Mouse (Mus musculus): ENCODE data around the gene Adipoq.

Gene Adipoq

DNA sequence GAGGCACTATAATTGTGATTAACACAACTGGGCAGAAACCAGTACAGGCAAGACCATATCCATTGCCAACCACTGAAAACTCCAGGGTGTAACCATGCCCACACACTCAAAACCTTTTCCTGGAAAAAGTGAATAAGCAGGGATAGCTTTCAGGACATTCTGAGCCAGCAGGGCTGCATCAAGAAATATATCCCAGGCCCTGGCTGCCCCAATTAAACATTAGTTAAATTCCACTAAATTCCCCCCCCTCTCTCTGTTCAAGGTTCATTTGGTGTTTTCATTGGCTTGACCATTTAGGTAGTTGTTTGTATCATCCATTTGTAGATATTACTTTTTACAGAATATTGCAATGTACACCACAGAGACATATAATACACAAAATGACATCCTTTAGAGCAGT lies 50.0 kb downstream of the Adipoq start:
- DNase-seq (ENCODE audit: low read depth in 1 of 2, low spot score in 2 of 2) = no peak

DNA sequence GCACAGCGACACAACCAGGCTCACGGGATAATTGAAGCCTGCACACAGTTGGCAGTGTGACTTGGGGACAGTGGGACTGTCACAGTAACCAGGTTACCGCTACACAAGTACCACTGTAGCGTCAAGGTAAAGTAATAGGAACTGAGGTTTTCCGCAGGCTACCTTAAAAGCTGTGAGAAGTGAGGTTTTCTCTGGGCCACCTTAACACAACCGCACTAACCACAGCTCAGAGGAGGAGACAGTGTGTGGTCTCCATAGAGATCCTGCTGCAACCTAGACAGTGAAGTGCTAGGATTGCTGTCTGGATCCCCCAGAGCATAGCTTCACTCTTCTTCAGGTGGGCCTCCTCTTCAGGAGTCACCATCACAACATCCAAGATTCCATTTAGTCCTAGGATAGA lies 50.5 kb downstream of the Adipoq start:
- no peak for DNase-seq (ENCODE audit: low read depth in 1 of 2, low spot score in 2 of 2)

DNA sequence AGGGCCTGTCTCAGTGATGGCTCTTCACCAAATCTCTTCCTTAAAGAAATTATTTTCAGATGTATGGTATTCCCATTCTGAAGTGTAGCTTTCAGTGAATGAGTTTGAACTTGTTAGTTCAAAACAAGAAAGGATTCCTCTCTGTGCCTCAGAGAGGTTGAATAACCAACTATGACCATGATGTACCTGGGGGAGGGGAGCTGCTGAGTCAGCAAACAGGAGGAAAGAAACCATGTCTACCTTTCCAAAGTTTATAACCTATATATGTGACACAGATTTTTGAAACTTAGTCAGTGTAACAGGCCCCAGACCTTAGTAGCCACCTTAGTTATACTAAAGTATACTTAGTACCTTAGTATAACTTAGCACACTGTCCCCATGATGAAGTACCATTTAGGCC lies 55.2 kb downstream of the Adipoq start:
- DNase-seq (ENCODE audit: low read depth in 1 of 2, low spot score in 2 of 2) = no peak

Measured in monocyte, adult 2 months (primary cell).